Mouse (Mus musculus) thymus, adult 2 months (tissue): Measurements from ENCODE around the gene Gm49369. TPM values are rescaled to one million over a fixed set of nuclear protein-coding genes. Genes with fewer than 3 reads are reported as not detected.

Experiments used
- DNase-seq: peaks from one replicate; pipeline ENCODE4 v3.0.0; 2021
- H3K27ac ChIP-seq: fragments of 200-500 bp; 2 replicates; pipeline ENCODE4 v1.5.1; 2012; ENCODE audit warnings: low read length, control low read depth; ENCODE audit not compliant: control insufficient read depth, insufficient read depth
- H3K27me3 ChIP-seq: fragments of 200-500 bp; 2 replicates; pipeline ENCODE4 v1.6.1; 2012; ENCODE audit warnings: mild to moderate bottlenecking, low read length, moderate library complexity, mixed read lengths; ENCODE audit not compliant: control insufficient read depth, insufficient read depth
- H3K36me3 ChIP-seq: fragments of 200-500 bp; 2 replicates; pipeline ENCODE4 v1.6.1; 2012; ENCODE audit warnings: mild to moderate bottlenecking, low read length, moderate library complexity; ENCODE audit not compliant: control insufficient read depth, insufficient read depth
- H3K4me1 ChIP-seq: fragments of 200-500 bp; replicated peaks from 2 replicates; pipeline ENCODE4 v1.6.1; 2012; ENCODE audit warnings: low read length; ENCODE audit not compliant: control insufficient read depth, insufficient read depth
- H3K4me3 ChIP-seq: fragments of 200-500 bp; 2 replicates; pipeline ENCODE4 v1.5.1; 2012; ENCODE audit warnings: mild to moderate bottlenecking, low read length, control low read depth, moderate library complexity; ENCODE audit not compliant: control insufficient read depth, insufficient read depth
- CTCF ChIP-seq: fragments of 200-500 bp; IDR thresholded peaks from 2 replicates; pipeline ENCODE4 v1.5.1; 2012; ENCODE audit warnings: mild to moderate bottlenecking, control low read depth, low read length, moderate library complexity, borderline replicate concordance; ENCODE audit not compliant: control insufficient read depth, poor library complexity, insufficient read depth; ENCODE audit errors: extremely low read depth
- POLR2A ChIP-seq: fragments of 200-500 bp; IDR thresholded peaks from 2 replicates; pipeline ENCODE4 v1.6.1; 2012; ENCODE audit warnings: mild to moderate bottlenecking, low read length, control low read depth, moderate library complexity; ENCODE audit not compliant: control insufficient read depth, poor library complexity, insufficient read depth; ENCODE audit errors: extremely low read depth
- WGBS: fragments of 180-500 bp; shearing (Covaris S2); methylation state at CpG from one replicate; pipeline ENCODE4 v1.1.7; 2018; 5-methylcytosine and 5-hydroxymethylcytosine counted together
- polyA plus RNA-seq: library from polyadenylated mRNA; depleted of rRNA; stranded (reverse); fragments of >200 nt; gene quantifications from 2 replicates; pipeline ENCODE4 v1.2.3, GENCODE M21; 2012

Gene Gm49369
- polyA plus RNA-seq, 1 experiment, result 0.23 TPM

DNA sequence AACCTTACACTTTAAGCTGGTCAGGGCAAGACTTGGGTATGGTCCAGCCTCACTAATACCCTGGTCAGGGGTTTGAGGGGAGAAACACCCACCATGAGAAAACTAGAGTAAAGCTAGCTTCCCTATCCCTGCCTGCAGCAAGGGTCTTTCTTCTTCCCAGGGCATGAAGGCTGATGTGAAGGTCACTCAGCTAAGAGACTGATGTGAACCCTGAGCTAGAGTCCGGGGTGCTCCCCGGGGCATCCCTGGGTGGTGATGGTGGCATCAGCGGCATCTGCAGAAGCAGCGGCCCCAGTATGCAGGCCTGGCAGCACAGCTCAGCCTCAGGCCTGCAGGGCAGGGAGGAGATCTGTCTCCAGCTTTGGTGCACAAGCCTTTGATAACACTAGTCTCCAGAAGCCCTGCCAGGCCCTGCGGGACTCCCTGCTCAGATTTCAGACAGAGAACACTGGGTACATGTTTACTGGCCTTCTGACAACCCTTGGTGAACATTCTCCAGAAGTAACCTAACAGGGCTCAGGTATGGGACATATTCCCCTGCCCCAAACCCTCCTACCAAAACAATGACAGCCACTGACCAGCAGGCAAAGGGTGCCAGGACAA lies 8.0 kb downstream of the Gm49369 start:
- Histone ChIP-seq H3K4me3 (no peak overlapping the region), H3K27me3 (no peaks in the 10 kb centered on the region), H3K4me1 (peaks cover 37% of the 10 kb centered on the region), H3K27ac (no peak overlapping the region), H3K36me3 (peaks cover 28% of the 10 kb centered on the region)
- TF ChIP-seq POLR2A (no peak), CTCF (no peak)
- no peak for DNase-seq
- WGBS, result 94% methylated on average over 5 of the region's 5 CpGs

DNA sequence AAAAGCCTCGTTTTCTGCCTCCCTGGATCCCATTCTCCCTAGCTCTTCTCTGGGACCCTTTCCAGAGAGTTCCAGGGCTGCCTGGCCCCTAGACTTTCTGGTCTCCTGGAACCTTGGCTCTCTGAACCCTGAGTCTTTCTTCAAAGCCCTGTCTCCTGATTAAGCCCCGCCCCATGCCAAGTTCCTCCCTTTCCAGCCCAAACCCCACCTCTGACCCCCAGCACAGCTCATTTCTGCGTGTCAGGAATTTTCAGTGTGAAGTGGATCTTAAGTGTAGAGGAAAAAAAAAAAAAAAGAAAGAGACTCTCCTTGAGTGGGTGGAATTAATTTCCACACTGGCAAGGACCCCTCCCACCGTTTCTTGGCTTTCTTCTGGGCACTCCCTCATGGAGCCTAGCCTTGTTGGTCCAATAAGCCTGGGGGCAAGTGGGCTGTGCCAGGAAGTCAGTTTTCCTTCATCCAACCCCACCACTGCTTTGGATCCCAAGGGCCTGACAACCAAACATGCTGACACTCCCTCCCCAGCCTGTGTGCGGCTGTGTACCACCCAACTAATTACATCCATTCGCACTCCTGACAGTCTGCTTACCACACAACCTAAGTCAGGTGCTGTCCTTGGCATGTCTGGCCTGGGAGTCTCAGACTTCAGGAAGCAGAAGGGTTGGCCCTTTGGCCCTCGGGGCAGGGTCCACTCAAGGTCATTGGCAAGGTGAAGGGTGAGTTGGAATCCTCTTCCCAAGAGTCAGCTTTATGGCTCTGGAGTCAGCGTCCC lies 8.6 kb downstream of the Gm49369 start, which contains the start of gene Ifitm10:
Gene Ifitm10 (minus strand): TSS at position 113 of the 772 bp plus-strand sequence.
- no peak for DNase-seq
- Histone ChIP-seq H3K4me1 (peaks cover 30% of the 10 kb centered on the region), H3K36me3 (peaks cover 26% of the 10 kb centered on the region), H3K4me3 (no peak within 1 kb of the TSS), H3K27ac (no peak within 1 kb of the TSS), H3K27me3 (no peaks in the 10 kb centered on the region)
- TF ChIP-seq POLR2A (no peak), CTCF (no peak)
- WGBS, result 88% methylated on average over 8 of the region's 8 CpGs

DNA sequence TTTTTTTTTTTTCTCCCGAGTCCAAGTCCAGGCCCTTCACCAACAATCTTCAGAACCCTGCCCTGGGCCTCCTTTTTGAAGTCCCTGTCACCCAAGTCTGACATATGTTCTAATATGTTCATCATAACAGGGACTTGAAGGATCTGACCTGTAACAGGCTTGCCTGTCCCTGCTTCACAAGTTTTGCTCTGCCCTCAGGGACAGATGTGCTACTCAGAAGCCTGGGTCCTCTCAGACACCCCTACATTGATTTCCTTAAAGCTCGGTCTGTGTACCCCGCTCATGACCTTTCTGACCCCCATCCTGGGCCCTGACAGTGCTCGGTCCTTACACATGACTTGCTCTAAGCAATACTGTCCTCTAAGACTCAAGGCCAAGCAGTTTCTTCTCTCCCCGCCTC lies 9.4 kb downstream of the Gm49369 start:
- no peak for DNase-seq
- H3K36me3 ChIP-seq, result peaks cover 23% of the 10 kb centered on the region
- H3K4me3 ChIP-seq, result no peak overlapping the region
- H3K4me1 ChIP-seq, result peaks cover 26% of the 10 kb centered on the region
- TF ChIP-seq CTCF (no peak), POLR2A (no peak)
- no peaks in the 10 kb centered on the region for H3K27me3 ChIP-seq
- H3K27ac ChIP-seq, result no peak overlapping the region
- 90% methylated on average over 5 of the region's 5 CpGs for WGBS

DNA sequence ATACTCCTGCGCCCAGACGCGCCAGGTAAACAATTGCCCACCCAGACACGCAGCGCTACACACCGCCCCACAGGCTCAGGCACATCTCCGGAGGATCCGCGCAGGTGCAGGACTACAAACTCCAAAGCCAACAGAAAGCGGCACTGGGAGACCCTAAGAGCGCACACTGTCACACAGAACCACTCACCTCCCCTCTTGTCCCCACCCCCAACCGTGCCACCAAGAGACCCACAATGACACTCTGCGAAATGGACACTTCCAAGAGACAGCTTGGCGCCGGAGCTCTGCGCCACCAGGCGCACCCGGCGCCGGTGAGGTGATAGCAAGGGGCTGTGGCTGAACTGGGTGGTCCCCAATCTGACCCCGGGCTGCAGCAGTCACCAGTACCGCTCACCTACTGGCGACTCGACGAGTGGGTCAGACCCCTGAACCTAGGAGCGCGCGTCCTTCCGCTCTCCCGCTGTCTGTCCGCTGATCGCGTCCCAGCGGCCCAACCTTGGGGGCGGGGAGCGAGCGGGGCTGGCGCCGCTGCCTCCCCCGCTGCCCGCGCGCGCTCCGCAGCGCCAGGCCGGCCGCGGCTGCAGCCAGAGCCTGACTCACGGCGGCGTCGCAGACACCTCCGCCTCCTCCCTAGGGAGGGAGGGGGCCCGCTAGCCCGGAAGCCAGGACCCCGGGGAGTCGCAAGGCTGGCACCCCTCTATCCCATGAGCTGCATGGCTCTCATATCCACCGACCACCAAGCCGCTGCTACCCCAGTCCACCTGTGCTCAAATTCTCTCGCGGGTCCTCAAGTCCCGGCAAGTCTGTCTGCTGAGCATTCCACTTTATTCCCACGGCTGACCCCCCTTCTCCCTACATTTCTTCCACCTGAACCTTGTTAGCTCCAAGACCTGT lies 10.5 kb downstream of the Gm49369 start:
- 6% methylated on average over 61 of the region's 64 CpGs for WGBS
- Histone ChIP-seq H3K27me3 (no peaks in the 10 kb centered on the region), H3K36me3 (peaks cover 13% of the 10 kb centered on the region), H3K27ac (no peak overlapping the region), H3K4me1 (peaks cover 26% of the 10 kb centered on the region), H3K4me3 (peak overlapping the region; percentile 60)
- 0 out of 2 replicates have a peak, but pooled peaks have one; percentile 10 for TF ChIP-seq POLR2A
- TF ChIP-seq CTCF, result no peak
- peak; percentile 37 for DNase-seq

DNA sequence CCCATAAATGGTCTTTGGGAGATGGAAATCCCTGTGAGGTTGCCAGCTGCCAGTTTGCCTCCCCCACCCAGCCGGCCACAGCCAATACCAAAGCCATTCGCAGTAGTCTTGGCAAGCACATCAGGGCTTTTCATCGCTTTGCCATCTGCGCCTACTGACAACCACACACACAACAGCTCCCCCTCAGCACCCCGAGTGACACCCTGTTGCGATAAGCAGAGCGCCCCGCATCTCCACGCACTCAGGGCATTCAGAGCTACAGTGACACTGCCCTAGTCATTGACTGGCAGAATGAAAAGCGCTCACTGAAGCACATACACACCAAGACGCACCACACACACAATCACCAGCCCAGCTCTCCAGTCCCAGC lies 11.1 kb downstream of the Gm49369 start:
- DNase-seq, result no peak
- Histone ChIP-seq H3K27me3 (no peaks in the 10 kb centered on the region), H3K4me3 (peak overlapping the region; percentile 60), H3K36me3 (peaks cover 7% of the 10 kb centered on the region), H3K4me1 (peaks cover 26% of the 10 kb centered on the region), H3K27ac (no peak overlapping the region)
- TF ChIP-seq POLR2A (no peak), CTCF (no peak)
- WGBS, result 43% methylated on average over 11 of the region's 11 CpGs

DNA sequence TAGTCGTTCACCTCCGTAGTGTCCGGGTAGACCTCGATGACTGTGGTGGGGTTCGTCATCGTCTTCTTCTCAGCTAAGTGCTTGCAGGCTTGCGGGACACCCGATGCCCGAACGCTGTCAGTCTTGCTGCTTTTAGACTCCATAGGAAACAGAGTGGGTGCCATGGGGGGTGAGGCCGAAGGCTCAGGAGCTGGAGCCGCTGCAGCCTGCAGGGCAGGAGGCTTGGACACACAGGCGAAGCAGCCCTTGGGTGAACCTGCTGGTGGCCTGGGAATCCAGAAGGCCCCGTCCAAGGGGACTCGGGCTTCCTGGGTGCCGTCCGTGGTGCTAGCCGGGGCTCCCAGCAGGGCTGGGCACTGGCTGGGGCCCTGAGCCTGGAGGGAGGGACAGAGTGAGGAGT lies 11.5 kb downstream of the Gm49369 start:
- WGBS, result 94% methylated on average over 18 of the region's 18 CpGs
- no peak for DNase-seq
- Histone ChIP-seq H3K36me3 (peaks cover 2% of the 10 kb centered on the region), H3K27me3 (no peaks in the 10 kb centered on the region), H3K4me3 (peak overlapping the region; percentile 60; the same call in 1 of the 2 replicates), H3K4me1 (peaks cover 26% of the 10 kb centered on the region), H3K27ac (no peak overlapping the region)
- TF ChIP-seq POLR2A (no peak), CTCF (no peak)
